Mouse (Mus musculus) forebrain, embryonic 14.5 days (tissue): ENCODE results near the gene Gpr146. TPM values are rescaled to one million over a fixed set of nuclear protein-coding genes. Genes with fewer than 3 reads are reported as not detected.

Experiments used
- ATAC-seq: fragments of 200-750 bp; cut with Nextera tagmentation; 2 replicates; pipeline ENCODE4 v1.8.0; 2017; ENCODE audit warnings: mild to moderate bottlenecking, moderate library complexity
- DNase-seq: peaks from one replicate; pipeline ENCODE4 v3.0.0-alpha.2; 2015; ENCODE audit warnings: low spot score
- H3K27ac ChIP-seq: fragments of 300-500 bp; sonication (generic); 2 replicates; pipeline ENCODE4 v1.5.1; 2014; ENCODE audit warnings: low read depth, mild to moderate bottlenecking, control low read depth, low read length, moderate library complexity
- H3K27me3 ChIP-seq: fragments of 300-500 bp; sonication (generic); replicated peaks from 2 replicates; pipeline ENCODE4 v1.6.1; 2014; ENCODE audit warnings: low read length, control low read depth, mixed read lengths; ENCODE audit not compliant: control insufficient read depth, insufficient read depth
- H3K36me3 ChIP-seq: fragments of 300-500 bp; sonication (generic); 2 replicates; pipeline ENCODE4 v1.6.1; 2014; ENCODE audit warnings: low read length, control low read depth; ENCODE audit not compliant: control insufficient read depth, insufficient read depth
- H3K4me1 ChIP-seq: fragments of 300-500 bp; sonication (generic); 2 replicates; pipeline ENCODE4 v1.6.1; 2014; ENCODE audit warnings: antibody characterized with exemption, low read length, control low read depth; ENCODE audit not compliant: control insufficient read depth, insufficient read depth
- H3K4me2 ChIP-seq: fragments of 300-500 bp; sonication (generic); 2 replicates; pipeline ENCODE4 v1.6.1; 2014; ENCODE audit warnings: mild to moderate bottlenecking, control low read depth, low read length
- H3K4me3 ChIP-seq: fragments of 300-500 bp; sonication (generic); 2 replicates; pipeline ENCODE4 v1.5.1; 2014; ENCODE audit warnings: low read depth, low read length, control low read depth
- H3K9ac ChIP-seq: fragments of 300-500 bp; sonication (generic); 2 replicates; pipeline ENCODE4 v1.6.1; 2014; ENCODE audit warnings: mild to moderate bottlenecking, low read length, control low read depth, moderate library complexity
- H3K9me3 ChIP-seq: fragments of 300-500 bp; sonication (generic); replicated peaks from 2 replicates; pipeline ENCODE4 v1.6.1; 2016; ENCODE audit warnings: low read length, control low read depth, mixed read lengths; ENCODE audit not compliant: control insufficient read depth
- WGBS: fragments of 180-500 bp; shearing (Covaris S2); extraction: QIAGEN DNeasy Blood & Tissue Kit; methylation state at CpG from one replicate; pipeline ENCODE4 v1.1.7; 2014; 5-methylcytosine and 5-hydroxymethylcytosine counted together
- polyA plus RNA-seq: library from polyadenylated mRNA; unstranded; fragments of >200 nt; fragmentation: Nextera tagmentation; extraction: Ambion mirVana; gene quantifications from 2 replicates; pipeline ENCODE4 v1.2.1, GENCODE M21; 2014

The Gpr146 gene
- polyA plus RNA-seq, 1 experiment from 2014 or later, result 0.93 TPM

GRCm38 (mm10) chr5:139391309-139391990 is 14.0 kb downstream of the Gpr146 start:
- no peak overlapping the region for H3K9ac ChIP-seq
- H3K4me2 ChIP-seq, result no peak overlapping the region
- 77% methylated on average over 11 of the region's 11 CpGs for WGBS
- no peak for ATAC-seq
- H3K4me1 ChIP-seq, result no peaks in the 10 kb centered on the region
- H3K4me3 ChIP-seq, result no peak overlapping the region
- no peaks in the 10 kb centered on the region for H3K36me3 ChIP-seq
- H3K9me3 ChIP-seq, result no peaks in the 10 kb centered on the region
- no peak for DNase-seq
- H3K27me3 ChIP-seq, result no peaks in the 10 kb centered on the region
- H3K27ac ChIP-seq, result no peak overlapping the region

GRCm38 (mm10) chr5:139392219-139393196 is 15.0 kb downstream of the Gpr146 start:
- Histone ChIP-seq H3K4me3 (no peak overlapping the region), H3K4me2 (no peak overlapping the region), H3K9ac (no peak overlapping the region), H3K9me3 (no peaks in the 10 kb centered on the region), H3K27me3 (no peaks in the 10 kb centered on the region), H3K27ac (no peak overlapping the region), H3K36me3 (no peaks in the 10 kb centered on the region), H3K4me1 (no peaks in the 10 kb centered on the region)
- 94% methylated on average over 37 of the region's 37 CpGs for WGBS
- no peak for DNase-seq
- ATAC-seq, result no peak

- Histone ChIP-seq H3K4me2 (no peak overlapping the region), H3K4me1 (no peaks in the 10 kb centered on the region), H3K9ac (no peak overlapping the region), H3K27ac (no peak overlapping the region), H3K36me3 (no peaks in the 10 kb centered on the region), H3K9me3 (no peaks in the 10 kb centered on the region), H3K4me3 (no peak overlapping the region), H3K27me3 (no peaks in the 10 kb centered on the region)
- DNase-seq (no peak), ATAC-seq (no peak)
- WGBS, result 91% methylated on average over 16 of the region's 16 CpGs
Observed at GRCm38 (mm10) chr5:139393197-139393588, 15.7 kb downstream of the Gpr146 start.

- WGBS, result 79% methylated on average over 7 of the region's 7 CpGs
- Histone ChIP-seq H3K9ac (no peak overlapping the region), H3K4me2 (no peak overlapping the region), H3K4me1 (no peaks in the 10 kb centered on the region), H3K27ac (no peak overlapping the region), H3K9me3 (no peaks in the 10 kb centered on the region), H3K36me3 (no peaks in the 10 kb centered on the region), H3K27me3 (no peaks in the 10 kb centered on the region), H3K4me3 (no peak overlapping the region)
- no peak for DNase-seq
- no peak for ATAC-seq
Observed at GRCm38 (mm10) chr5:139394399-139394798, 16.9 kb downstream of the Gpr146 start.

GRCm38 (mm10) chr5:139395528-139395927 is 18.0 kb downstream of the Gpr146 start:
- Histone ChIP-seq H3K9ac (no peak overlapping the region), H3K4me3 (no peak overlapping the region), H3K4me1 (no peaks in the 10 kb centered on the region), H3K27me3 (no peaks in the 10 kb centered on the region), H3K27ac (no peak overlapping the region), H3K4me2 (no peak overlapping the region), H3K36me3 (no peaks in the 10 kb centered on the region), H3K9me3 (no peaks in the 10 kb centered on the region)
- no peak for DNase-seq
- no peak for ATAC-seq
- 91% methylated on average over 4 of the region's 4 CpGs for WGBS

- Histone ChIP-seq H3K9me3 (no peaks in the 10 kb centered on the region), H3K9ac (no peak overlapping the region), H3K27me3 (no peaks in the 10 kb centered on the region), H3K4me1 (no peaks in the 10 kb centered on the region), H3K27ac (no peak overlapping the region), H3K36me3 (no peaks in the 10 kb centered on the region), H3K4me3 (no peak overlapping the region), H3K4me2 (no peak overlapping the region)
- DNase-seq (no peak), ATAC-seq (no peak)
- WGBS, result 96% methylated on average over 4 of the region's 4 CpGs
Observed at GRCm38 (mm10) chr5:139397359-139397916, 19.9 kb downstream of the Gpr146 start.

- Histone ChIP-seq H3K4me2 (no peak overlapping the region), H3K4me3 (no peak overlapping the region), H3K9ac (no peak overlapping the region), H3K27me3 (no peaks in the 10 kb centered on the region), H3K27ac (no peak overlapping the region), H3K4me1 (no peaks in the 10 kb centered on the region), H3K36me3 (no peaks in the 10 kb centered on the region), H3K9me3 (no peaks in the 10 kb centered on the region)
- DNase-seq (peak; percentile 91), ATAC-seq (peak; percentile 72; the same call in 1 of the 2 replicates)
- 40% methylated on average over 5 of the region's 5 CpGs for WGBS
Observed at GRCm38 (mm10) chr5:139397959-139398753, 20.7 kb downstream of the Gpr146 start.

GRCm38 (mm10) chr5:139398786-139399185 is 21.3 kb downstream of the Gpr146 start:
- no peaks in the 10 kb centered on the region for H3K27me3 ChIP-seq
- DNase-seq, result no peak
- H3K4me1 ChIP-seq, result no peaks in the 10 kb centered on the region
- H3K9me3 ChIP-seq, result no peaks in the 10 kb centered on the region
- no peaks in the 10 kb centered on the region for H3K36me3 ChIP-seq
- no peak for ATAC-seq
- 88% methylated on average over 5 of the region's 5 CpGs for WGBS
- H3K4me3 ChIP-seq, result no peak overlapping the region
- H3K27ac ChIP-seq, result no peak overlapping the region
- no peak overlapping the region for H3K4me2 ChIP-seq
- H3K9ac ChIP-seq, result no peak overlapping the region
